Mouse (Mus musculus): ENCODE results near the gene Rps4x. TPM values are rescaled to one million over a fixed set of nuclear protein-coding genes. Genes with fewer than 3 reads are reported as not detected.

Rps4x gene
- total and polyA plus RNA-seq, 3 experiments, result 1,993 to 2,760 TPM; not detected in 1

GRCm38 (mm10) chrX:102157423-102157791 lies 31.8 kb downstream of the Rps4x start:
- Histone ChIP-seq H3K27ac (ENCODE audit: control insufficient read depth, low read depth, low read length) (peak overlapping the region; percentile 95), H3K4me1 (ENCODE audit: control insufficient read depth in 1 of 2, insufficient read depth in 2 of 2, low read length in 2 of 2) (peaks cover 0 to 4% of the 10 kb centered on the region in 2 experiments; a peak in 2 of 4 replicates), H3K9me3 (replicated peaks; ENCODE audit: insufficient read depth, low read length) (no peaks in the 10 kb centered on the region), H3K4me3 (ENCODE audit: control insufficient read depth in 1 of 2, insufficient read depth in 1 of 2, low read depth in 2 of 2, low read length in 2 of 2) (peak overlapping the region; percentile 12 to 62), H3K79me2 (ENCODE audit: control insufficient read depth, insufficient read depth, low read length, poor library complexity) (peaks cover 33% of the 10 kb centered on the region), H3K27me3 (ENCODE audit: control insufficient read depth in 1 of 2, insufficient read depth in 2 of 2, low read length in 2 of 2) (no peaks in the 10 kb centered on the region), H3K9ac (ENCODE audit: control insufficient read depth, low read depth, low read length, poor library complexity, severe bottlenecking) (peak overlapping the region; percentile 72), H3K36me3 (ENCODE audit: control insufficient read depth in 1 of 2, insufficient read depth in 2 of 2, low read length in 2 of 2) (peaks cover 0 to 18% of the 10 kb centered on the region in 2 experiments; a peak in 2 of 4 replicates)
- no peak for DNase-seq (ENCODE audit: low read depth, low spot score)
- TF ChIP-seq TAL1 (IDR thresholded peaks at IDR 0.05; ENCODE audit: low read length), result no peak

DNA sequence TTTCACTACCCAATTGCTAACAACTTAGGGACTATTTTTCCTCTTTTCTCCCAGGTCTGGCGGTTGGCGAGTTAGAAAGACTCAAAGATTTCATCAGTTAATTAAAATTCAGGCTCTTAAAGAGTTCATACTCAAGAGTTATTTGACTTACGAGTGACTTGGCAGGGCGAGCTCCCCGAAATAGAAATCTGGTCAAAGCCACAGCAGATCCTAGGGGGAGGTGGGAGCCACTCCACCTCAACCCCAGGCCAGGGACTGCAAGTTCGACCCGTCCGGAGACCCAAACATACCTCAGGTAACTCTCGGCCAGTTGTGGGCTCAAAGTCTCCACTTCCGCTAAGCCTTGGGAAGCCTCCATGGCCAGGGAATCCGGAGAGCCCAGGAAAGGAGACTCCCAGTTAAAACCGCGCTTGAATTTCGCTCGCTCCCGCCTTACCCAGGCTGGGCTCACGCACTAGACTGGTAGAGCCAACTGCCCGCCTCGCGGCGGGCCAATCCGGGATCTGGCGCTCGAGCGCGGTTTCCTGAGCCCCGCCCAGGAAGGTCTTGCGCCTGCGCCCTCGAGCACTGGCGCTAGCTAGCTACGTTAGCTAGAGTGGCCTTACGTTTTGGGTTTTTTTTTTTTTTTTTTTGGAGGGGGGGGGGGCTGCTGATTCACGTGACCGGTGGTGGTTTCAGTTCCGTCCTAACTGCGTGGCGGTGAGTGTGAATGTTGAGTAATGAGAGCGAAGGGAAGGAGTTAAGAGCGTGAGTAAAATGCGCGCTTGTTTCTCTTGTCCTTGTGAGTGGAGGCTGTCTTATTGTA lies 32.4 kb downstream of the Rps4x start, which contains the start of gene Ercc6l:
Gene Ercc6l (minus strand): TSS at position 474 of the 805 bp plus-strand sequence.
- H3K4me1 ChIP-seq (ENCODE audit: control insufficient read depth in 1 of 2, insufficient read depth in 2 of 2, low read length in 2 of 2), result peaks cover 0 to 4% of the 10 kb centered on the region in 2 experiments; a peak in 2 of 4 replicates
- no peaks in the 10 kb centered on the region for H3K27me3 ChIP-seq (ENCODE audit: control insufficient read depth in 1 of 2, insufficient read depth in 2 of 2, low read length in 2 of 2)
- peaks cover 0 to 18% of the 10 kb centered on the region in 2 experiments; a peak in 3 of 4 replicates for H3K36me3 ChIP-seq (ENCODE audit: control insufficient read depth in 1 of 2, insufficient read depth in 2 of 2, low read length in 2 of 2)
- H3K27ac ChIP-seq (ENCODE audit: control insufficient read depth, low read depth, low read length), result peak within 1 kb of the TSS; percentile 95
- H3K4me3 ChIP-seq (ENCODE audit: control insufficient read depth in 1 of 2, insufficient read depth in 1 of 2, low read depth in 2 of 2, low read length in 2 of 2), result peak within 1 kb of the TSS; percentile 73 to 99
- peaks cover 36% of the 10 kb centered on the region for H3K79me2 ChIP-seq (ENCODE audit: control insufficient read depth, insufficient read depth, low read length, poor library complexity)
- no peaks in the 10 kb centered on the region for H3K9me3 ChIP-seq (replicated peaks; ENCODE audit: insufficient read depth, low read length)
- DNase-seq (ENCODE audit: low read depth, low spot score), result peak; percentile 94
- H3K9ac ChIP-seq (ENCODE audit: control insufficient read depth, low read depth, low read length, poor library complexity, severe bottlenecking), result peak within 1 kb of the TSS; percentile 98
- no peak for TF ChIP-seq MYC (IDR thresholded peaks at IDR 0.05; ENCODE audit: low read depth, low read length)
- TF ChIP-seq MAZ (IDR thresholded peaks at IDR 0.05; ENCODE audit: low read depth, low read length), result peak; percentile 87; the same call in 1 of the 2 replicates
- TF ChIP-seq TAL1 (IDR thresholded peaks at IDR 0.05; ENCODE audit: low read length), result no peak
- peak; percentile 32; the same call in 1 of the 2 replicates for TF ChIP-seq ETS1 (IDR thresholded peaks at IDR 0.05; ENCODE audit: low read depth, low read length)
- TF ChIP-seq MAFK (IDR thresholded peaks at IDR 0.05; ENCODE audit: borderline replicate concordance, low read depth, low read length), result no peak
- peak; percentile 91 for TF ChIP-seq HCFC1 (IDR thresholded peaks at IDR 0.05; ENCODE audit: low read depth, low read length)
- TF ChIP-seq POLR2A (IDR thresholded peaks at IDR 0.05; ENCODE audit: control insufficient read depth in 1 of 2, insufficient read depth in 1 of 2, low read depth in 1 of 2, low read length in 2 of 2, poor library complexity in 1 of 2), result peak; percentile 31 to 79; a peak in 2 of 4 replicates
- peak; percentile 100 for TF ChIP-seq ZNF384 (IDR thresholded peaks at IDR 0.05; ENCODE audit: low read depth, low read length)
- TF ChIP-seq NRF1 (IDR thresholded peaks at IDR 0.05; ENCODE audit: insufficient read depth, low read depth, low read length, poor library complexity, severe bottlenecking), result peak; percentile 86
- TF ChIP-seq MYB (IDR thresholded peaks at IDR 0.05; ENCODE audit: low read depth, low read length), result 0 out of 2 replicates have a peak, but pooled peaks have one; percentile 24
- 0 out of 2 replicates have a peak, but pooled peaks have one; percentile 58 for TF ChIP-seq ELF1 (IDR thresholded peaks at IDR 0.05; ENCODE audit: low read depth, low read length)
- TF ChIP-seq TCF12 (IDR thresholded peaks at IDR 0.05; ENCODE audit: low read depth, low read length), result no peak
- peak; percentile 61; the same call in 1 of the 2 replicates for TF ChIP-seq KAT2A (conservative IDR thresholded peaks at IDR 0.05; ENCODE audit: low read depth, low read length)
- peak; percentile 93 for TF ChIP-seq USF1 (IDR thresholded peaks at IDR 0.05; ENCODE audit: low read depth, low read length)
- TF ChIP-seq RCOR1 (IDR thresholded peaks at IDR 0.05; ENCODE audit: low read depth, low read length), result no peak
- no peak for TF ChIP-seq JUND (IDR thresholded peaks at IDR 0.05; ENCODE audit: low read depth, low read length)
- peak; percentile 61; the same call in 1 of the 2 replicates for TF ChIP-seq POLR2AphosphoS2 (IDR thresholded peaks at IDR 0.05; ENCODE audit: low read length)
- TF ChIP-seq GABPA (IDR thresholded peaks at IDR 0.05; ENCODE audit: low read depth, low read length), result no peak
- no peak for TF ChIP-seq CHD1 (IDR thresholded peaks at IDR 0.05; ENCODE audit: low read depth, low read length)
- peak; percentile 25; the same call in 1 of the 2 replicates for TF ChIP-seq ZKSCAN1 (IDR thresholded peaks at IDR 0.05; ENCODE audit: low read depth, low read length)
- TF ChIP-seq GATA1 (IDR thresholded peaks at IDR 0.05; ENCODE audit: low read depth, low read length), result no peak
- TF ChIP-seq SIN3A (IDR thresholded peaks at IDR 0.05; ENCODE audit: low read length), result peak; percentile 65; the same call in 1 of the 2 replicates
- 0 out of 2 replicates have a peak, but pooled peaks have one; percentile 17 for TF ChIP-seq ZMIZ1 (IDR thresholded peaks at IDR 0.05; ENCODE audit: low read depth, low read length)
- TF ChIP-seq E2F4 (IDR thresholded peaks at IDR 0.05; ENCODE audit: borderline replicate concordance, low read depth, low read length), result peak; percentile 91
- no peak; the same call in 1 of the 2 replicates for TF ChIP-seq TBP (IDR thresholded peaks at IDR 0.05; ENCODE audit: low read depth, low read length)
- TF ChIP-seq CTCF (IDR thresholded peaks at IDR 0.05 in 2 of 3, conservative IDR thresholded peaks at IDR 0.05 in 1 of 3; ENCODE audit: control insufficient read depth in 1 of 3, insufficient read depth in 1 of 3, low read depth in 2 of 3, low read length in 3 of 3, poor library complexity in 1 of 3, severe bottlenecking in 1 of 3), result no peak
- TF ChIP-seq POLR2AphosphoS5 (IDR thresholded peaks at IDR 0.05; ENCODE audit: borderline replicate concordance, low read depth, low read length), result no peak
- TF ChIP-seq CHD2 (IDR thresholded peaks at IDR 0.05; ENCODE audit: low read length), result no peak
- no peak for TF ChIP-seq RAD21 (IDR thresholded peaks at IDR 0.05; ENCODE audit: low read depth, low read length)

All from MEL (cell line).